Mouse (Mus musculus) testis, adult 2 months (tissue): ENCODE measurements around the gene Cpne2.

Source experiments
- CTCF ChIP-seq: fragments of 200-500 bp; IDR thresholded peaks from 2 replicates; pipeline ENCODE4 v1.5.1; 2012; ENCODE audit warnings: low read depth, mild to moderate bottlenecking, inconsistent platforms, low read length, moderate library complexity; ENCODE audit not compliant: control insufficient read depth, insufficient read depth, insufficient replicate concordance
- POLR2A ChIP-seq: fragments of 200-500 bp; IDR thresholded peaks from 2 replicates; pipeline ENCODE4 v1.6.1; 2012; ENCODE audit warnings: low read depth, mild to moderate bottlenecking, inconsistent platforms, low read length, moderate library complexity; ENCODE audit not compliant: control insufficient read depth

DNA sequence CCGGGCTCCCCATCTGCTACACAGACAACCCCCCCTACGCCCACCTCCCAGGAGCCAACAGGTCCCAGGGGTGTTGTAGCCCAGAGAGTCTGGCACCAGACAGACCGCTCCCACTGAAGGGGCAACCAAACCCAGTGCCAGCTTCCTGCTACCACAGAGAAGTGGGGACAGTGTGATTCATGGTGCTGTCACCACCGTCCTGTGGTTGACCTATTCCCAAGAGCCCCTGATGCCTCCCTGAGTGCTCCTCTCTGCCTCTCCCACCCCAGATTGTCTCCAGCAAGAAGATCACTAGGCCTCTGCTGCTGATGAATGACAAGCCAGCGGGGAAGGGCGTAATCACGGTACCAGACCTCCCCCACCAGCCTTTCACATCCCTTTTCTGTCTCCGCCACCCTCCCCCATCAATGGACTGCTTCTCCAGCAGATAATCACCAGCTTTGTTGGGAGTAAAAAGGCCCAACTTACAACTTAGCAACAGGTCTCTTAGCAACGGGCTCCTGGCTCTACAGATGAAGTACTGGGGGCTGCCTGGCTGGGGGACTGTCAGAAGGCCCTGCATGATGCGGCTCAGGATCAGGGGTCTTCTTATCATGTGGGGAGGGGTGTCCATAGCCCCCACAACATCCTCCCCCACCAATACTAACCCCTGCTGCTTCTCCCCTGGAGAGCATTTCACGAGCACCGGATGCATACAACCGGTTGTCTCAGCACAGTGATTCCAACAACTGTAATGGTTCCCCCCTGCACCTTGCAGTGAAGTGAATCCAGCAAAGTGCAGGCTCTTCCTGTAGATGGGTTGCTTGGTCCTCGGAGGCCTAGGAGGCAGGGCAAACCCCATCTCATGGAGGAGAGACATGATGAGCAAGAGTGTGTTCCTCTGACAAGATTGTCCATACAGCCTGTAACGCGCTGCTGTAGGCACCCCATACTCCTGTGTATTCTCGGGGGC lies 19.0 kb downstream of the Cpne2 start:
- TF ChIP-seq CTCF: no peak
- no peak for TF ChIP-seq POLR2A
